Mouse (Mus musculus): ENCODE data around the gene Ak1.

DNA sequence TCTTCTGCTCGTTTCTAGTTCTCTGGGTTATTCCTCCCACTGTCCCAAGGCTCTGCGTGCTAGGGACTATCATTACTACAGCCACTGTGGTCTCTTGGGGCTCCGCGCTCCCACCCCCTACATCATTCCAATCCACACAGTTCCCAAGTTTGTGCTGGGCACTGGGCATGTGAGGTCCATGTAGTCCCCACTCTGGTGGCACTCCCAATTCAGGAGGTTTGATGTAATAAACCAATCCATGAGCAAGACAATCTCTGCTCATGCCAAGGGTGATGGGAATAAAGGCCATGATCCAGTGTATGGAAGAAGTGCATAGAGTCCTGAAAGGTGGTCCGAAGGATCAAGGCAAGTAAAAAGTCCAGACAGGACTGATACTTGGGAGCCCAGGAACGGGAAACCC lies 47.1 kb upstream of the Ak1 start, which contains the start of gene Pip5kl1:
- TF ChIP-seq CTCF (IDR thresholded peaks at IDR 0.05; ENCODE audit: low read depth) (no peak), EP300 (optimal IDR thresholded peaks at IDR 0.05) (no peak)
